Mouse (Mus musculus) myocyte (in vitro differentiated cells): Measurements from ENCODE around the gene Fxyd5. TPM values are rescaled to one million over a fixed set of nuclear protein-coding genes. Genes with fewer than 3 reads are reported as not detected.

Source experiments
- H3K27me3 ChIP-seq: one replicate; pipeline ENCODE4 v1.6.1; 2011; ENCODE audit not compliant: control insufficient read depth, insufficient read depth, insufficient read length
- H3K36me3 ChIP-seq: one replicate; pipeline ENCODE4 v1.6.1; 2011; ENCODE audit not compliant: control insufficient read depth, insufficient read depth
- H3K4me2 ChIP-seq: one replicate; pipeline ENCODE4 v1.6.1; 2011; ENCODE audit warnings: low read depth, control low read depth
- H3K4me3 ChIP-seq: one replicate; pipeline ENCODE4 v1.5.1; 2011; ENCODE audit warnings: mild to moderate bottlenecking, control low read depth, moderate library complexity
- H3K79me2 ChIP-seq: one replicate; pipeline ENCODE4 v1.6.1; 2011; ENCODE audit not compliant: control insufficient read depth, insufficient read depth
- H3ac ChIP-seq: one replicate; pipeline ENCODE4 v1.6.1; 2011; ENCODE audit not compliant: control insufficient read depth, insufficient read length
- CEBPB ChIP-seq: IDR thresholded peaks from 2 replicates; pipeline ENCODE4 v1.6.1; 2011; ENCODE audit warnings: mild to moderate bottlenecking, moderate library complexity; ENCODE audit not compliant: poor library complexity, insufficient read depth, severe bottlenecking
- E2F4 ChIP-seq: IDR thresholded peaks from one replicate; pipeline ENCODE4 v1.6.1; 2011; ENCODE audit warnings: mild to moderate bottlenecking, control low read depth, moderate library complexity; ENCODE audit not compliant: insufficient read depth
- MAX ChIP-seq: IDR thresholded peaks from one replicate; pipeline ENCODE4 v1.6.1; 2011; ENCODE audit warnings: low read depth, mild to moderate bottlenecking, control low read depth
- MYOD1 ChIP-seq, 3 experiments: IDR thresholded peaks; one replicate each; pipeline ENCODE4 v1.6.1; 2011; ENCODE audit warnings: control low read depth in 2 of 3, low read depth in 2 of 3, mild to moderate bottlenecking in 2 of 3, moderate library complexity in 1 of 3; ENCODE audit not compliant: insufficient read length in 2 of 3, control insufficient read depth in 1 of 3
- MYOG ChIP-seq, 3 experiments: IDR thresholded peaks; one replicate each; pipeline ENCODE4 v1.6.1; 2011; ENCODE audit warnings: control low read depth in 2 of 3, low read depth in 2 of 3, mild to moderate bottlenecking in 2 of 3; ENCODE audit not compliant: insufficient read length in 2 of 3, control insufficient read depth in 1 of 3, insufficient read depth in 1 of 3
- POLR2A ChIP-seq: IDR thresholded peaks from one replicate; pipeline ENCODE4 v1.6.1; 2011; ENCODE audit warnings: low read depth, mild to moderate bottlenecking, control low read depth, moderate library complexity; ENCODE audit not compliant: insufficient read length
- POLR2AphosphoS2 ChIP-seq: IDR thresholded peaks from one replicate; pipeline ENCODE4 v1.6.1; 2011; ENCODE audit warnings: low read depth, control low read depth; ENCODE audit not compliant: insufficient read length
- REST ChIP-seq: IDR thresholded peaks from one replicate; pipeline ENCODE4 v1.6.1; 2011; ENCODE audit warnings: mild to moderate bottlenecking, control low read depth, moderate library complexity; ENCODE audit not compliant: insufficient read depth, insufficient read length
- SRF ChIP-seq: IDR thresholded peaks from one replicate; pipeline ENCODE4 v1.6.1; 2011; ENCODE audit warnings: low read depth; ENCODE audit not compliant: control insufficient read depth, insufficient read length
- TCF12 ChIP-seq: IDR thresholded peaks from one replicate; pipeline ENCODE4 v1.6.1; 2011; ENCODE audit warnings: mild to moderate bottlenecking, control low read depth; ENCODE audit not compliant: poor library complexity, insufficient read depth, severe bottlenecking
- TCF3 ChIP-seq: IDR thresholded peaks from one replicate; pipeline ENCODE4 v1.6.1; 2011; ENCODE audit warnings: low read depth, control low read depth; ENCODE audit not compliant: insufficient read length
- USF1 ChIP-seq: IDR thresholded peaks from one replicate; pipeline ENCODE4 v1.6.1; 2011; ENCODE audit warnings: low read depth, mild to moderate bottlenecking, control low read depth, moderate library complexity
- polyA plus RNA-seq: library from polyadenylated mRNA; unstranded; fragments of >200 nt; fragmentation: generic; extraction: Trizol; gene quantifications from one replicate; pipeline ENCODE4 v1.2.1, GENCODE M21; 2012; ENCODE audit warnings: missing spikeins

Fxyd5 gene
- polyA plus RNA-seq, 1 experiment: 31.0 TPM

DNA sequence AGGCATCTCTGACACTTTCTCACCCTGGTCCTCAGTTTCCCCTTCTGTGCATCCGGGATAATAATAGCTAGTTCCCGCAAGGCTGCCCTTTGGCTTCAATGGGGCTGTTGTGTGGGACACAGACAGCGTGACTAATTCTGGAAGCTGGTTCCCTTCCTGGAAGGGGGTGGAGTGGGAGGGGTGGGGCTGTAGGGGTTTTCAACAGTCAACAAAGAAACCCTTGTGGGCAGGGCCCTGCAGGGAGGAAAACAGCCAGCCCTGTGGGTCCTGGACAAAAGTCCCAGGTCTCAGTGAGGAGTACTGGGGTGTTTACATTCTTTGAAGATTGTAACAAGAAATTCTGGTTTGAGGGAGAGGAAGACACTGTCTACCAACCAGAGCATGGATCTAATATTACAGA, 42.9 kb upstream of the Fxyd5 start:
- no peaks in the 10 kb centered on the region for H3K79me2 ChIP-seq
- no peaks in the 10 kb centered on the region for H3K36me3 ChIP-seq
- no peak overlapping the region for H3K4me2 ChIP-seq
- no peak overlapping the region for H3ac ChIP-seq
- TF ChIP-seq CEBPB: no peak
- no peak for TF ChIP-seq E2F4
- no peak for TF ChIP-seq MYOD1 (IDR thresholded peaks at IDR 0.05; ENCODE audit: control insufficient read depth in 1 of 3, insufficient read length in 2 of 3, low read depth in 2 of 3)
- TF ChIP-seq TCF3: no peak
- no peak for TF ChIP-seq TCF12
- TF ChIP-seq POLR2AphosphoS2: no peak
- no peak for TF ChIP-seq POLR2A
- no peak for TF ChIP-seq USF1
- no peak for TF ChIP-seq MAX
- no peak for TF ChIP-seq SRF
- TF ChIP-seq MYOG (IDR thresholded peaks at IDR 0.05; ENCODE audit: control insufficient read depth in 1 of 3, insufficient read depth in 1 of 3, insufficient read length in 2 of 3, low read depth in 2 of 3): no peak
- TF ChIP-seq REST: no peak
- no peak overlapping the region for H3K4me3 ChIP-seq
- no peaks in the 10 kb centered on the region for H3K27me3 ChIP-seq

DNA sequence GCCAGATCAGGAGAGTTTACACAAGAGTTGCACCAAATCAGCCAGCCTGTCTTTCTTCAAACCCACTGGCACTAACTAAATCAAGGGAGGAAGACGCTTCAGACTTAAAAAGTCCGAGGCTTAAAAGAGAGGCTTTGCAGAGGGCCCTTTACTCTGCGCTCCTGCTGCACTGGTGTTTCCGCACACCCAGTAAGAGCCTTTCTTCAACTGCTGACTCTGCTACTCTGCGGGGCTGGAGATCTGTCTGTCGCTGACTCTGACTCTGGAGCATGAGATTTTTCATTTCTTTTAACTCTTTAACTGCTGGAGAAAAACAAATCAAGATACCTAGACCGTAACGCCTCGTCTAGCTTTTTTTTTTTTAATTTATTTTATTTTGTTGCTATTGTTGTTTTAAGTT, 41.9 kb upstream of the Fxyd5 start:
- no peak overlapping the region for H3K4me3 ChIP-seq
- no peaks in the 10 kb centered on the region for H3K79me2 ChIP-seq
- H3K27me3 ChIP-seq: no peaks in the 10 kb centered on the region
- no peak overlapping the region for H3K4me2 ChIP-seq
- H3ac ChIP-seq: no peak overlapping the region
- TF ChIP-seq SRF: no peak
- TF ChIP-seq POLR2A: no peak
- no peak for TF ChIP-seq TCF3
- TF ChIP-seq USF1: no peak
- no peak for TF ChIP-seq POLR2AphosphoS2
- TF ChIP-seq TCF12: no peak
- no peak for TF ChIP-seq REST
- TF ChIP-seq MYOG (IDR thresholded peaks at IDR 0.05; ENCODE audit: control insufficient read depth in 1 of 3, insufficient read depth in 1 of 3, insufficient read length in 2 of 3, low read depth in 2 of 3): no peak
- TF ChIP-seq MAX: no peak
- TF ChIP-seq E2F4: no peak
- no peak for TF ChIP-seq MYOD1 (IDR thresholded peaks at IDR 0.05; ENCODE audit: control insufficient read depth in 1 of 3, insufficient read length in 2 of 3, low read depth in 2 of 3)
- H3K36me3 ChIP-seq: no peaks in the 10 kb centered on the region

DNA sequence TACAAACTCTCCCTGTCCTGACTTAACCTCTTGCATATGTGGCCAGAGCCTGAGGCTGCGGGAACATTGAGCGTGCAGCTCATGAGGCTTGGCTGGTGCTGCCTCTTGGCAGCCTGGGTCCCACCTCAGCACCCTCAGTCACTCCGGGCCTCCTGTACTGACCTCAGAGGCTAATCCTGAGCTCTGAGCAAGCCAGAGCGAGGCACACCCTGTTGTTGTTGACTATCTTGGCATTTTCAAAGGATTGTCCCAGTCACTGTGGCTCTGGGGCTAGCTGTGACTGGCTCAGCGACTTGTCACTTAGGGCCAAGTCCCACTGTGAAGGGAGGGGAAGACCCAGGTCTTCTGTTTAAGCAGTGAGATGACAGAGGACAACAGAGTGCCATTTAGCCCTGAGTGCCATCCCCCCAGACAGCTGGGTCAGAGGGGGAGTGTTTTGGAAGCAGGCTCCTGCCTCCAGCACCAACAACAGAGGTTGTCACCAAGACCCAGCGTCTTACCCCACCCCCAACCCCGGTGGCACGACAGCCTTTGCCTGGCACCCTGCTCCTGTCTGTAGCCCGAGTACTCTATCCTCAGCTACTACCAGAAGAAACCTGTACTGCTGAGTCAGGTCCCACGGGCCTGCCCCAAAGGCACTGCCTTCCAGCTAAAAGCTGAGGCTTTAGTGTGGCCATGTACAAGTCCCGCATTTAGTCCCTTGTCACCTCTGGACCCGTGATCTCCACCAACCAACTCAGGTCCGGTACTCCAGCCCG, 40.7 kb upstream of the Fxyd5 start:
- no peak overlapping the region for H3K4me3 ChIP-seq
- H3K36me3 ChIP-seq: no peaks in the 10 kb centered on the region

DNA sequence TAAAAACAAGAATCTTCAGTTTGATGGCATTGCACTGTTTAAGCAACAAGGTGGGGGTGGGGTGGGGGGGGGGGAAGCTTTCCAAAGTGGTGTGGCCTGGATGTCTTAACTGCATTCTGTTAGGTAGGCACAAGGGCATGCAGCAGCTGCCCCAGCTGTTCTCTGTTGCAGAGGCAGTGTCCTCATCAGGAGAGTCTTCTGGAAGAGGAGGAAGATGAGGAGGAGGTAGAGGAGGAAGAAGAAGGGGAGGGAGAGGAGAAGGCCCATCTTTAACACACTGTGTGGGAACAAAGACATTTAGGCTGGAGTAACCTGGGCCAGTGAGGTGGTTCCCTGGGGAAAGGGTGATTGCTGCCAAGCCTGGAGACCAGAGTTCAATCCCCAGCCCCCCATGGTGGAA, 39.8 kb upstream of the Fxyd5 start:
- TF ChIP-seq POLR2A (no peak), MYOG (IDR thresholded peaks at IDR 0.05; ENCODE audit: control insufficient read depth in 1 of 3, insufficient read depth in 1 of 3, insufficient read length in 2 of 3, low read depth in 2 of 3) (no peak)
- peaks cover 3% of the 10 kb centered on the region for H3K27me3 ChIP-seq
- no peak overlapping the region for H3K4me2 ChIP-seq
- H3K36me3 ChIP-seq: no peaks in the 10 kb centered on the region
- no peak overlapping the region for H3K4me3 ChIP-seq
- H3K79me2 ChIP-seq: no peaks in the 10 kb centered on the region
- no peak overlapping the region for H3ac ChIP-seq

More for the DNA sequence above, 40.7 kb upstream of the Fxyd5 start:
- no peak for TF ChIP-seq POLR2AphosphoS2
- TF ChIP-seq E2F4: no peak
- no peak for TF ChIP-seq TCF3
- TF ChIP-seq MAX: no peak
- TF ChIP-seq SRF: no peak
- no peak for TF ChIP-seq POLR2A
- TF ChIP-seq TCF12: no peak
- TF ChIP-seq MYOD1 (IDR thresholded peaks at IDR 0.05; ENCODE audit: control insufficient read depth in 1 of 3, insufficient read length in 2 of 3, low read depth in 2 of 3): no peak
- TF ChIP-seq USF1: no peak
- no peak for TF ChIP-seq MYOG (IDR thresholded peaks at IDR 0.05; ENCODE audit: control insufficient read depth in 1 of 3, insufficient read depth in 1 of 3, insufficient read length in 2 of 3, low read depth in 2 of 3)
- no peak for TF ChIP-seq CEBPB
- no peak for TF ChIP-seq REST
- H3K4me2 ChIP-seq: no peak overlapping the region
- no peak overlapping the region for H3ac ChIP-seq
- H3K79me2 ChIP-seq: no peaks in the 10 kb centered on the region
- H3K27me3 ChIP-seq: no peaks in the 10 kb centered on the region

DNA sequence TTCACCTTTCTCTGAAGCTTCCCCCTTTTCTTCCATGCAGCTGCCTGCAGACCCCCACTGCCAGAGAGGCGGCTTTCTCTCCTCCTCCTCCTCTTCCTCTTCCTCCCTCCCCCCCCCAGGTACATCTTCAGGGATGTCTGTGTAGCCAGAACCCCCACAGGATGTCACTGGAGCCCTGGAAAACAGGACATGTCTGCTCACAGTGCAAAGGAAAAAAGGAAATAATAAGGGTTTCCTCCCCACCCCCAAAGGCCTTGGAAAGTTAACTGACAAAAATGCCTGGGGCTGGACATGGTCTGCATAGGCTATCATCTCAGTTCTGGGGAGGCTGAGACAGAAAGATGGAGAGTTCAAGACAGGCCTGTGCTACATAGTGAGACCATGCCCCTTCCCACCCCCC, 38.8 kb upstream of the Fxyd5 start:
- H3K4me3 ChIP-seq: no peak overlapping the region
- no peak for TF ChIP-seq USF1
- no peak for TF ChIP-seq POLR2A
- TF ChIP-seq E2F4: no peak
- TF ChIP-seq REST: no peak
- no peak for TF ChIP-seq POLR2AphosphoS2
- no peak for TF ChIP-seq CEBPB
- no peaks in the 10 kb centered on the region for H3K36me3 ChIP-seq
- H3K27me3 ChIP-seq: peaks cover 9% of the 10 kb centered on the region
- no peaks in the 10 kb centered on the region for H3K79me2 ChIP-seq
- no peak overlapping the region for H3ac ChIP-seq
- H3K4me2 ChIP-seq: no peak overlapping the region
